Mouse (Mus musculus) limb, embryonic 11.5 days (tissue): ENCODE measurements around the gene Bcas3. TPM values are rescaled to one million over a fixed set of nuclear protein-coding genes. Genes with fewer than 3 reads are reported as not detected.

Experiments used
- ATAC-seq: fragments of 200-750 bp; cut with Nextera tagmentation; 2 replicates; pipeline ENCODE4 v1.8.0; 2017; ENCODE audit warnings: low read depth; ENCODE audit not compliant: insufficient number of reproducible peaks, low FRiP score, low TSS enrichment
- DNase-seq: peaks from one replicate; pipeline ENCODE4 v3.0.0-alpha.2; 2015; ENCODE audit warnings: low spot score
- H3K27ac ChIP-seq: fragments of 300-500 bp; sonication (generic); replicated peaks from 2 replicates; pipeline ENCODE4 v1.5.1; 2014; ENCODE audit warnings: low read depth, mild to moderate bottlenecking, low read length
- H3K27me3 ChIP-seq: fragments of 300-500 bp; sonication (generic); 2 replicates; pipeline ENCODE4 v1.6.1; 2014; ENCODE audit warnings: mild to moderate bottlenecking, low read length, mixed read lengths; ENCODE audit not compliant: control insufficient read depth, insufficient read depth
- H3K36me3 ChIP-seq: fragments of 300-500 bp; sonication (generic); 2 replicates; pipeline ENCODE4 v1.6.1; 2014; ENCODE audit warnings: mild to moderate bottlenecking, low read length, moderate library complexity, mixed read lengths; ENCODE audit not compliant: control insufficient read depth, insufficient read depth
- H3K4me1 ChIP-seq: fragments of 300-500 bp; sonication (generic); 2 replicates; pipeline ENCODE4 v1.6.1; 2014; ENCODE audit warnings: low read length, mixed read lengths; ENCODE audit not compliant: control insufficient read depth, insufficient read depth
- H3K4me2 ChIP-seq: fragments of 300-500 bp; sonication (generic); 2 replicates; pipeline ENCODE4 v1.6.1; 2014; ENCODE audit warnings: low read depth, mild to moderate bottlenecking, moderate library complexity; ENCODE audit not compliant: severe bottlenecking
- H3K4me3 ChIP-seq: fragments of 300-500 bp; sonication (generic); 2 replicates; pipeline ENCODE4 v1.5.1; 2014; ENCODE audit warnings: low read depth, low read length
- H3K9ac ChIP-seq: fragments of 300-500 bp; sonication (generic); 2 replicates; pipeline ENCODE4 v1.6.1; 2014; ENCODE audit warnings: mild to moderate bottlenecking, low read length
- H3K9me3 ChIP-seq: fragments of 300-500 bp; sonication (generic); 2 replicates; pipeline ENCODE4 v1.6.1; 2016; ENCODE audit warnings: low read length; ENCODE audit not compliant: control insufficient read depth
- whole genome bisulfite sequencing: fragments of 180-500 bp; shearing (Covaris S2); extraction: QIAGEN DNeasy Blood & Tissue Kit; methylation state at CpG from one replicate; pipeline ENCODE4 v1.1.7; 2014; 5-methylcytosine and 5-hydroxymethylcytosine counted together
- polyA plus RNA-seq: library from polyadenylated mRNA; unstranded; fragments of >200 nt; fragmentation: Nextera tagmentation; extraction: Ambion mirVana; gene quantifications from 2 replicates; pipeline ENCODE4 v1.2.1, GENCODE M21; 2014

Bcas3 gene
- polyA plus RNA-seq, 1 experiment from 2014 or later = 34.0 TPM

- WGBS = 40% methylated on average over 12 of the region's 12 CpGs
- DNase-seq = no peak
- no peaks in the 10 kb centered on the region for H3K27me3 ChIP-seq
- H3K36me3 ChIP-seq = no peaks in the 10 kb centered on the region
- no peak overlapping the region for H3K4me3 ChIP-seq
- peak overlapping the region; percentile 14; the same call in 1 of the 2 replicates for H3K4me2 ChIP-seq
- no peak overlapping the region for H3K27ac ChIP-seq
- H3K9ac ChIP-seq = no peak overlapping the region
- H3K4me1 ChIP-seq = peaks cover 22% of the 10 kb centered on the region
- H3K9me3 ChIP-seq = no peaks in the 10 kb centered on the region
- no peak for ATAC-seq
Measured at GRCm38 (mm10) chr11:85644027-85644747, 291.2 kb downstream of the Bcas3 start.

- no peak overlapping the region for H3K27ac ChIP-seq
Measured at GRCm38 (mm10) chr11:85644748-85645060, 291.7 kb downstream of the Bcas3 start.

GRCm38 (mm10) chr11:85645152-85645835 is 292.3 kb downstream of the Bcas3 start:
- no peak overlapping the region for H3K9ac ChIP-seq
- DNase-seq (no peak), ATAC-seq (no peak)
- WGBS = 80% methylated on average over 7 of the region's 7 CpGs
- peaks cover 15% of the 10 kb centered on the region for H3K4me1 ChIP-seq
- H3K4me3 ChIP-seq = no peak overlapping the region
- H3K36me3 ChIP-seq = no peaks in the 10 kb centered on the region
- no peak overlapping the region for H3K4me2 ChIP-seq
- H3K27ac ChIP-seq = no peak overlapping the region
- no peaks in the 10 kb centered on the region for H3K9me3 ChIP-seq
- no peaks in the 10 kb centered on the region for H3K27me3 ChIP-seq

More at GRCm38 (mm10) chr11:85644748-85645060, 291.7 kb downstream of the Bcas3 start:
- no peak overlapping the region for H3K4me3 ChIP-seq
- WGBS = 71% methylated on average over 6 of the region's 6 CpGs
- no peak overlapping the region for H3K4me2 ChIP-seq
- no peaks in the 10 kb centered on the region for H3K36me3 ChIP-seq
- ATAC-seq = no peak
- peaks cover 20% of the 10 kb centered on the region for H3K4me1 ChIP-seq
- no peak for DNase-seq
- no peak overlapping the region for H3K9ac ChIP-seq
- no peaks in the 10 kb centered on the region for H3K9me3 ChIP-seq
- H3K27me3 ChIP-seq = no peaks in the 10 kb centered on the region

- Histone ChIP-seq H3K4me3 (no peak overlapping the region), H3K9me3 (no peaks in the 10 kb centered on the region), H3K36me3 (no peaks in the 10 kb centered on the region), H3K27me3 (no peaks in the 10 kb centered on the region), H3K9ac (no peak overlapping the region), H3K4me2 (no peak overlapping the region), H3K4me1 (peaks cover 4% of the 10 kb centered on the region), H3K27ac (no peak overlapping the region)
- DNase-seq (no peak), ATAC-seq (no peak)
- WGBS = 61% methylated on average over 3 of the region's 3 CpGs
Measured at GRCm38 (mm10) chr11:85648893-85649292, 295.9 kb downstream of the Bcas3 start.

GRCm38 (mm10) chr11:85649373-85649772 is 296.4 kb downstream of the Bcas3 start:
- ATAC-seq (no peak), DNase-seq (no peak)
- H3K27me3 ChIP-seq = no peaks in the 10 kb centered on the region
- H3K9ac ChIP-seq = no peak overlapping the region
- no peaks in the 10 kb centered on the region for H3K9me3 ChIP-seq
- H3K4me2 ChIP-seq = no peak overlapping the region
- H3K4me1 ChIP-seq = no peaks in the 10 kb centered on the region
- no peaks in the 10 kb centered on the region for H3K36me3 ChIP-seq
- H3K4me3 ChIP-seq = no peak overlapping the region
- WGBS = 81% methylated on average over 9 of the region's 9 CpGs
- no peak overlapping the region for H3K27ac ChIP-seq

- Histone ChIP-seq H3K36me3 (no peaks in the 10 kb centered on the region), H3K27ac (no peak overlapping the region), H3K4me3 (no peak overlapping the region), H3K27me3 (no peaks in the 10 kb centered on the region), H3K9ac (no peak overlapping the region), H3K9me3 (no peaks in the 10 kb centered on the region), H3K4me1 (no peaks in the 10 kb centered on the region), H3K4me2 (no peak overlapping the region)
- 70% methylated on average over 4 of the region's 4 CpGs for WGBS
- ATAC-seq (no peak), DNase-seq (no peak)
Measured at GRCm38 (mm10) chr11:85657471-85657870, 304.5 kb downstream of the Bcas3 start.

- Histone ChIP-seq H3K27me3 (no peaks in the 10 kb centered on the region), H3K4me2 (no peak overlapping the region), H3K36me3 (no peaks in the 10 kb centered on the region), H3K9me3 (no peaks in the 10 kb centered on the region), H3K4me1 (peaks cover 6% of the 10 kb centered on the region; the same call in 1 of the 2 replicates), H3K9ac (no peak overlapping the region), H3K4me3 (no peak overlapping the region), H3K27ac (no peak overlapping the region)
- ATAC-seq = no peak
- DNase-seq = no peak
- WGBS = 88% methylated on average over 4 of the region's 4 CpGs
Measured at GRCm38 (mm10) chr11:85660304-85660703, 307.3 kb downstream of the Bcas3 start.

GRCm38 (mm10) chr11:85667176-85667575 is 314.2 kb downstream of the Bcas3 start:
- no peaks in the 10 kb centered on the region for H3K27me3 ChIP-seq
- H3K27ac ChIP-seq = no peak overlapping the region
- H3K4me2 ChIP-seq = no peak overlapping the region
- peaks cover 18% of the 10 kb centered on the region for H3K4me1 ChIP-seq
- no peak overlapping the region for H3K9ac ChIP-seq
- ATAC-seq (no peak), DNase-seq (no peak)
- H3K36me3 ChIP-seq = no peaks in the 10 kb centered on the region
- no peak overlapping the region for H3K4me3 ChIP-seq
- no peaks in the 10 kb centered on the region for H3K9me3 ChIP-seq
- WGBS = 21% methylated on average over 7 of the region's 7 CpGs
